Mouse (Mus musculus) adrenal gland, postnatal 14 days (tissue): ENCODE results near the gene Agmat. TPM values are rescaled to one million over a fixed set of nuclear protein-coding genes. Genes with fewer than 3 reads are reported as not detected.

ENCODE experiments used
- DNase-seq: peaks from one replicate; pipeline ENCODE4 v3.0.0; 2021; ENCODE audit warnings: mixed read lengths
- long read RNA-seq, 2 experiments: library from polyadenylated mRNA; stranded (forward); transcript quantifications; one replicate each; pipeline ENCODE4 v2.0.0; 2021
- total RNA-seq: library from RNA; stranded (reverse); gene quantifications from 2 replicates; pipeline ENCODE4 v1.2.3, GENCODE M21; 2021

Agmat gene
- 13.4 and 32.2 TPM in 2 replicates for total RNA-seq
- long read RNA-seq, experiment 1, partial matches to known transcripts, result 31 of 35 reads
- long read RNA-seq, experiment 1, other reads (novel, unspliced or antisense), result 2 of 35 reads
- long read RNA-seq, experiment 2, transcript Agmat-201 (7 exons, 1,407 nt), result major isoform, 17 of 40 reads
- long read RNA-seq, experiment 2, partial matches to known transcripts, result 16 of 40 reads
- long read RNA-seq, experiment 2, other reads (novel, unspliced or antisense), result 7 of 40 reads

DNA sequence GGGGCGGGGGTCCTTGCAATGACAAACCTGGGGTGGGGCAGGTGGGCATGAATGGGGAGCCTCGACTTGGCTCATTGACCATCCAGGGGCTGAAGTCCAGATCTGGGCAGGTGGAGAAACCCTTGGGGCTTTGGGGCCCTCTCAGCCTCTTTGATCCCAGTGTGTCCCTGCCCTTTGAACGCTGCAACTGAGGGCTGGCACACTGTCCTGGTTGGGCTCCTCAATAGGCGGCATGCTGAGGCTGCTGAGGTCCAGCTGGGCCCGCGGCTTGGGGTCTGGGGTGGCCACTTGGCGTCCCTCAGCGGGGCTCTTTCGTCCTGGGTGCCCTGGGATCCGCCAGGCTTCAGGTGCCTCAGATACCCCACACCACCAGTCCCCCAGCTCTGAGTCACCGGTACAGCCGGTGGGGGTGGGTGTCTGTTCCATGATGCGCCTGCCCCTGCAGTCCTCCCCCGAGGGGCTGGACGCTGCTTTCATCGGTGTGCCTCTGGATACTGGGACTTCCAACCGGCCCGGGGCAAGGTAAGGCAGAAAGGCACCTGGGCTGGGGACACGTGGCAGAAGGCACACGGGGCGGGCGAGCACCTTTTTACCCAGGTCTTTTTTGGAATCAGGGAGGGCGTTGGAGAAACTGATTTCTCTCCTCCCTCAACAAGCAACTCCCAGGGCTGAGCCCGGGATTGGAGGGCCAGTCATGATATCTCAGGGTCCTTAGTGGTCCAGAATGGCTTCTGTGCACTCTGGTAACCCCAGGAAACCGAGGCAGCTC lies at the start of gene Agmat:
TSS of gene Agmat (plus strand) at position 95 of the 769 bp plus-strand sequence.
- DNase-seq, result no peak

GRCm38 (mm10) chr4:141704625-141705024 lies 41.8 kb upstream of the Agmat start:
- DNase-seq, result peak; percentile 39

DNA sequence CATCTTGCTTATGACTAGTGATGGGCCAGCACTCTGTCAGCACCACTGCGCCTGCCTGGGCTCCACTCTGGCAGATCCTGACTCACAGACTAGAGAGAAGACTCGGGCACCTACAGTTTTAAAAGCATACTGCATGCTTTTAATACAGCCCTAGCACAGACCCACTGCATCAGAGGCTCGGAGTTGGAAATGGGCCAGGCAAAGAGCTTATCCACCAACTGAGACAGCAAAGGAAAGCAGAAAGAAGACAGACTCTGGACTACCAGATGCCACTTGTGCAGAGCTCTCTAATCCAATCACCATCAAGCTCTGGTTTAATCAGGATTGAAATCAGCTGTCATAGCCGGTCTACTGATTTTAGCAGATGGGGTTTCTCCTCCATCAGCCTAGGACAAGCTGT lies 41.1 kb upstream of the Agmat start:
- peak; percentile 48 for DNase-seq

DNA sequence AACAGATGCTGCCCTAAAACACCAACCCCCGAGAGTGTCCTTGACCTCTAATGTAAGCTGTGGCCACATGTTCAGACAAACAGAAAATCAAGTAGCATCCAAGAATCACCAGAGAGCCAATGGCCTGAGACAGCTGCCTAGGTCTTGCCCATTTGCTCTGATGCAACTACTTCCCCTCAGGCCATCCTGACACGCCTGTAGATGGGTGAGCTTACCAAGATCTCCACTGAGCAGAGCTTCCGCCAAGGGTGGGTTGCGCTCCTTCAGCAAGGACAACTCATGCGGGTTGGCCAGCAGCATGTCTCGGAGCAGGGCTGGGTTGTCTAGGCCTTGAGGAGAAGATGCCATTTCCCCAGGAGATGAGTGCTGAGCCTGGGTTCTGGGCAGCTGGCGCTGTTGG lies 38.5 kb upstream of the Agmat start:
- no peak for DNase-seq

- DNase-seq, result no peak
Observed at GRCm38 (mm10) chr4:141708971-141709370, 37.5 kb upstream of the Agmat start.

- no peak for DNase-seq
Observed at GRCm38 (mm10) chr4:141711250-141711649, 35.2 kb upstream of the Agmat start.

GRCm38 (mm10) chr4:141713598-141714142 lies 32.8 kb upstream of the Agmat start:
- no peak for DNase-seq

- DNase-seq, result no peak
Observed at GRCm38 (mm10) chr4:141715027-141715426, 31.4 kb upstream of the Agmat start.

- no peak for DNase-seq
Observed at GRCm38 (mm10) chr4:141717633-141718032, 28.8 kb upstream of the Agmat start.

- DNase-seq, result no peak
Observed at GRCm38 (mm10) chr4:141719304-141719703, 27.2 kb upstream of the Agmat start.

DNA sequence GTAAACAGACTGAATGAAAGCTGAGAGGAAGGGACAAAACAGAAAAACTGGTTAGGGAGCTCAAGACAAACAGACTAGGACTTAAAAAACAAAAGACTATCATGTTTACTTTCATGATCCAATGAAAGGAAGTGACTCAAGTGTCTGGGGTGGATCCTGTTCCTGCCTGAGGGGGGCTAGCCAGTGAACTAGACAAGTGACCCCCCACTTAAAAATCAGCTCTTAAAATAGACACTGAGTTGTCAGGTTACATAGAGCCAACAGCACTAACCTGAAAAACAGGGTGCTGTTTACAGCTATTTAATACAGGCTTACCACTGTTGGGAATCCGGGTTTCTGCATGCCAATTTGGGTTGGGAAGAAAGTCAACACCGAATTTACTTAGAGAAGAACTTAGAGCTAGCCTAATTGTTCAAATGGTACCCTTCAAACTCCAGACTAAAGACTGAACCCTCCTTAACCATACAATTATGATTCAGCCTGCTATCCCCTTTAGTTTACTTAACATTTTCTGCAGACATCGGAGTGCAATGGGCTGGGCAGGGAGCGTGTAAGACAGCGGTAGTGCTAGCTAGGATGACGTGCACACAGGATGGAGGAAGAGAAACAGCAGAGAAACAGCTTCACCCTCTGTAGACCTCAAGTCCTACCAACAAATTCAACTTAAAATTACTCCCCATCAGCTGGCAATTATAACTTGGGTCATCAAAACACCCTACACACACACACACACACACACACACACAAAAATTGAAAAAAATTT lies 25.5 kb upstream of the Agmat start:
- DNase-seq, result no peak

DNA sequence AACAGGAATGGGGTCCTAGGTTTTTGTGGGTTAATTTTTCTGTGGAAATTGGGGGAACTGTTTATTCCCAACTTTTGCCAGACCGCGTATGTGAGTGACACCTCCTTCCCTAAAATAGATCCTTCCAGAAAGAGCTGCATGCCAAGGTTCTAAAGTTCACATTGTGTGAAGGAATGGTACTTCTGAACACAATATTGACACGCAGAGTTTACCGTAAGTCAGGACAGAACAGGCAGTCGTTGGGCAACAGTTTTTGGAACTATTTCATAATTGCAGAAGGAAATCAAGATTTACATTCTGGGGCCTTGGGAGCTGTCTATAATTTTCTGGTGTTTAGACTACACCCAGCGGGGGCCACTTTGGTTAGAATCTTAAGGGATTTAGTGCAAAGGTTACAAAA lies 24.5 kb upstream of the Agmat start:
- no peak for DNase-seq

- DNase-seq, result peak; percentile 96
Observed at GRCm38 (mm10) chr4:141722731-141723672, 23.5 kb upstream of the Agmat start, which contains the start of gene Ddi2. TSS of gene Ddi2 (minus strand) at chr4:141723419.

GRCm38 (mm10) chr4:141723673-141724068 lies 22.8 kb upstream of the Agmat start:
- DNase-seq, result no peak

DNA sequence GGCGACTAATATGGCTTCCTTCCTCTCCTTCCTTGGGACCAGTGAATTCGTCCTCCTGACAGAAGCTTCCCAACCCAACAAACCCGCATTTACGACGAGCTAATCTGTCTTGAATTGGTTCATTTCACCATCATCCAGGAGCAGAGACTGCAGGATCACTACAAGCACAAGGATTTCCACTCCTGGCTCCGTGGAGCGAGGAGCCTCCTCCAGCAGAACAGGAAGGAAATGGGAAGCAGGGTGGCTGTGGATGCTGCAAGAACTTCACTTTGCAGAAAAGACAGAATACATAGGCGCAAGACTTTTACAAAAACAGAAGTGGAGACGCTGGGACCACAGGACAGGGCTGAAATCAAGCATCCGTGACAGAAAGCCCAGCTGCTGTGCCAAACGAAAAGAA lies 21.9 kb upstream of the Agmat start:
- no peak for DNase-seq

- no peak for DNase-seq
Observed at GRCm38 (mm10) chr4:141725277-141725676, 21.2 kb upstream of the Agmat start.

- no peak for DNase-seq
Observed at GRCm38 (mm10) chr4:141725738-141726137, 20.7 kb upstream of the Agmat start.

DNA sequence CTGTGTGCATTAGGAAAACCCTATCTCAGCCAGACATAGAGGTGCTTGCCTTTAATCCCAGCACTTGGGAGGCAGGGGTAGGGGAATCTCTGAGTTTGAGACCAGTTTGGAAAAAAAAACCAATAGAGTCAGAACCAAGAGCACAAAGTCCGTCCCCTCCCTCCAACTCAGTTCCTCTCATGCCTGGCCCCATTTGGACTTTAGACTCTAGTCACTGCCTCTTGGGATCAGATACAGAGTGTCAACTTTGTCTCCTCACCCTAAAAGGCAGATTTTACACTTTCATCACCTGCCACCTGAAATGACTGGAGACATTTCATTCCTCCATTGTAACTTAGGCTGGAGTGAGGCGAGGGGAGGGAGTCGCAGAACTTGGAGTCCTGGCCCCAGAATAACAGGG lies 17.2 kb upstream of the Agmat start:
- DNase-seq, result no peak

DNA sequence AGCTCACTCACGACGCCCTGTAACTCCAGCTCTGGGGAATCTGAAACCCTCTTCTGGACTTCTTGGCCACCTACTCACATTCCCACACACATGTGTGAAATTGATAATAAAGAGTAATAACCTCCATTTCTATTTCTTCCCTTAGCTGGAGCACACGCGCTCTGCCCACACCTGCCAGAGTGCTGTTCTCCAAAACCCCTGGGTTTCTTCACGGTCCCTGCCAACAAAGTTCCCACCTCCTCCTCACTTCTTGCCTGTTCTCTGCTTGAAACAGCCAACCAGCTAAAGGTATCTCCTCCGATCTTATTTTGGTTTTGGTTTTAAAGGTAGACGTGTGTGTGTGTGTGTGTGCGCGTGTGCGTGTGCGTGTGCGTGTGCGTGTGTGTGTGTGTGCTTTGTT lies 16.1 kb upstream of the Agmat start:
- DNase-seq, result no peak

DNA sequence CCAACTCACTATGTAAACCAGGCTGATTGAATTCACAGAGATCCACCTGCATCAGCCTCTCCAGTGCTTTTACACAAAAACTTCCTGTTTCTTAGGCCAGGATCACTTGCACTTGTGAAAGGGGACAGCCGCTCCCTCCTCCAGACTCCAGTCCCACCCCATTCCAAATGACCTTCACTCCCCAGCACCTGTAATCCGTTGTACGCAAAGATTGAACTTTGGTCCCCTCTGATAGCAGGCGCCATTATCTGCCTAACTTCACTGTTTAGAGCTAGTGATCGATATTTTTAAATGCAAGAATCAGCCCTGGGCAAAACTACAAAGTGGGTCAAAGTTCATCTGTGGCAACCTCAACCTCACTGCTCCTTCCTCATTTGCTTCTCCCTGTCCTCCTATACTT lies 14.7 kb upstream of the Agmat start:
- DNase-seq, result no peak

DNA sequence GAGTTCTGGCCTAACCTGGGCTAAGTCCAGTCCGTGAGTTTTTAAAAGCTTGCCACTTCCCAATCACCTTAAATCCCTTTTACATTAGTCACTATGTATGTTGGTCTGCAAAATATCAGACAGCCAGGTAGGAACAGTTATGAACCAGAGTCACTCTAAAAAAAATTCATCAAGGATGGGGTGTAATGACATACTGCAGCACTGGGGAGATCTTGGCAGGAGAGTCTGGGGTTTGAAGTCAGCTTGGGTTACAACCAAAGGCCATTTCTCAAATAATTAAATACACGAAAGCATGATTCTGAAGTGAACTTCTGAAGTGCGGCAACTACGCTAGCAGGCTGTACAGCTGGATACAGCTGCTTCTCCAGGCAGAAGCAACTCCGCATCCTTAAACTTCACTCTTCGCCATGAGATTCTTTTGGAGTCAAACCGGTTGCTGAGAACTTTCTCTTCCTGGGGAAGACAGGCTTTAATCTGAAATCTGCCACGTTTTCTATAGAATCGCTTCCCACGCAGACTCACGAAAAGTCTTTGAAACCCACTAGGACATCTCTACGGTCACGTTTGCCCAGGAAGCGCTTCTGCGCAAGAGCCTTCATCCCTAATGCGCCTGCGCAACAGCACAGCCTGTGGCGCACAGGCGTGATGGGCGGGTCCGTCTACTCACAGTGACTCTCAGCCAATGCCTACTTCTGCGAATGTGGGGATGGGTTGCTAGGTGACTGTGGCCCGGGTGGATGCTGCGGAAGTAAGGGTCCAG lies 11.8 kb upstream of the Agmat start:
- DNase-seq, result peak; percentile 93
